Mouse (Mus musculus): ENCODE results near the gene Rxfp2. TPM values are rescaled to one million over a fixed set of nuclear protein-coding genes. Genes with fewer than 3 reads are reported as not detected.

The Rxfp2 gene
- polyA plus RNA-seq, 1 experiment from 2014 or later = 0.41 TPM

GRCm38 (mm10) chr5:150079866-150080797, 61.7 kb downstream of the Rxfp2 start:
- H3K4me3 ChIP-seq = peak overlapping the region; percentile 12; the same call in 1 of the 2 replicates
- peaks cover 7% of the 10 kb centered on the region for H3K4me1 ChIP-seq
- no peaks in the 10 kb centered on the region for H3K27me3 ChIP-seq
- 30% methylated on average over 12 of the region's 12 CpGs for WGBS
- peak overlapping the region; percentile 37 for H3K4me2 ChIP-seq (replicated peaks)
- H3K9me3 ChIP-seq = no peaks in the 10 kb centered on the region
- no peaks in the 10 kb centered on the region for H3K36me3 ChIP-seq
- ATAC-seq (ENCODE audit: low FRiP score, low read depth) = peak; percentile 67; the same call in 1 of the 2 replicates
- H3K27ac ChIP-seq = no peak overlapping the region
- H3K9ac ChIP-seq = no peak overlapping the region

GRCm38 (mm10) chr5:150082696-150083095, 64.2 kb downstream of the Rxfp2 start:
- no peak overlapping the region for H3K4me3 ChIP-seq
- no peaks in the 10 kb centered on the region for H3K9me3 ChIP-seq
- no peaks in the 10 kb centered on the region for H3K36me3 ChIP-seq
- peaks cover 7% of the 10 kb centered on the region for H3K4me1 ChIP-seq
- ATAC-seq (ENCODE audit: low FRiP score, low read depth) = no peak
- H3K27ac ChIP-seq = no peak overlapping the region
- no peak overlapping the region for H3K4me2 ChIP-seq (replicated peaks)
- H3K27me3 ChIP-seq = no peaks in the 10 kb centered on the region
- H3K9ac ChIP-seq = no peak overlapping the region
- 88% methylated on average over 14 of the region's 14 CpGs for WGBS

DNA sequence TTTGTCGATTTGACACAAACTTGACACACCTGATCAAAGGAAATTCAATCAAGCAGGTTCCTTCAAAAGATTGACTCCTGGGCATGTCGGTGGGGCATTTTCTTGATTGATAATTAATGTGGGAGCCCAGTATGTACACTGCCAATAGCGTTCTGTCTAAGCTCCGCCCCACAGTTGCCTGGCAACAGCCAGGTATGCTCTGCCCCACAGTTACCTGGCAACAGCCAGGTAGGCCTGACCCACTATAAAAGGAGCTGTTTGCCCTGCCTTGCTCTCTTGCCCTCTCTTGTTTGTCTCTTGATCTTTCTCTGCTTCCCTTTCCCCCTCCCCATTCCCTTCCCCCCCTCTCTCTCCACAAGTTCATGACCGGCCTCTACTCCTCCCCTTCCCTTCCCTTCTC, 64.7 kb downstream of the Rxfp2 start:
- H3K27ac ChIP-seq = no peak overlapping the region
- H3K4me3 ChIP-seq = no peak overlapping the region
- H3K4me2 ChIP-seq (replicated peaks) = no peak overlapping the region
- H3K36me3 ChIP-seq = no peaks in the 10 kb centered on the region
- no peak overlapping the region for H3K9ac ChIP-seq
- H3K27me3 ChIP-seq = no peaks in the 10 kb centered on the region
- H3K4me1 ChIP-seq = peaks cover 7% of the 10 kb centered on the region
- 64% methylated on average over 5 of the region's 5 CpGs for WGBS
- no peaks in the 10 kb centered on the region for H3K9me3 ChIP-seq
- no peak for ATAC-seq (ENCODE audit: low FRiP score, low read depth)

DNA sequence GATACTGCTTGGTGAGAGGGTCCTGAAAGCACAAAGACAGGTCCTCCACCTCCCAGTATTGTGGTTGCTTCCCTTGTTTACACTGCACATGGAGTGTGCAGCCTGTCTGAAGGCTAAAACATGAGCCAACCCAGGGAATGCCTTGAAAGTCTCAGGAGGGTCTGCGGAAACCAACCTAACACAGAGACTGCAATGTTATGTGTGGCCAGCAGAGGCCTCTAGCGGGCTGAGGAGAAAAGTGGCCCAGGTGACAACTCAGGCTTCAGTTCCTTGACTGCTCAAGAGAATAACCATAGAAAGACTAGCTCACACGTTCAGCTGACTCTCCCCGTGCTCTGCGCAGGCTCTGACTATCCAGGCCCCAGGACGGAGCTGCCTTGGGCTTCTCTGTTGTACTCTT, 79.1 kb downstream of the Rxfp2 start:
- no peaks in the 10 kb centered on the region for H3K9me3 ChIP-seq
- no peak overlapping the region for H3K9ac ChIP-seq
- no peaks in the 10 kb centered on the region for H3K36me3 ChIP-seq
- no peak for ATAC-seq (ENCODE audit: low FRiP score, low read depth)
- WGBS = 8% methylated on average over 6 of the region's 6 CpGs
- no peak overlapping the region for H3K27ac ChIP-seq
- peak overlapping the region; percentile 31; the same call in 1 of the 2 replicates for H3K4me2 ChIP-seq (replicated peaks)
- no peaks in the 10 kb centered on the region for H3K4me1 ChIP-seq
- no peak overlapping the region for H3K4me3 ChIP-seq
- H3K27me3 ChIP-seq = no peaks in the 10 kb centered on the region

- Histone ChIP-seq H3K9me3 (no peaks in the 10 kb centered on the region), H3K4me3 (no peak overlapping the region), H3K27ac (no peak overlapping the region), H3K4me2 (replicated peaks) (no peak overlapping the region), H3K27me3 (no peaks in the 10 kb centered on the region), H3K36me3 (no peaks in the 10 kb centered on the region), H3K4me1 (no peaks in the 10 kb centered on the region), H3K9ac (no peak overlapping the region)
- 90% methylated on average over 12 of the region's 12 CpGs for WGBS
- ATAC-seq (ENCODE audit: low FRiP score, low read depth) = no peak
These were observed 80.3 kb downstream of the Rxfp2 start for GRCm38 (mm10) chr5:150098754-150099153.

GRCm38 (mm10) chr5:150101789-150102188, 83.3 kb downstream of the Rxfp2 start:
- H3K36me3 ChIP-seq = no peaks in the 10 kb centered on the region
- no peak overlapping the region for H3K4me2 ChIP-seq (replicated peaks)
- no peaks in the 10 kb centered on the region for H3K4me1 ChIP-seq
- 86% methylated on average over 11 of the region's 11 CpGs for WGBS
- H3K9ac ChIP-seq = no peak overlapping the region
- H3K4me3 ChIP-seq = no peak overlapping the region
- no peaks in the 10 kb centered on the region for H3K27me3 ChIP-seq
- H3K27ac ChIP-seq = no peak overlapping the region
- no peak for ATAC-seq (ENCODE audit: low FRiP score, low read depth)
- no peaks in the 10 kb centered on the region for H3K9me3 ChIP-seq

GRCm38 (mm10) chr5:150106358-150106757, 87.9 kb downstream of the Rxfp2 start:
- Histone ChIP-seq H3K27ac (no peak overlapping the region), H3K4me2 (replicated peaks) (no peak overlapping the region), H3K36me3 (no peaks in the 10 kb centered on the region), H3K9me3 (no peaks in the 10 kb centered on the region), H3K4me3 (no peak overlapping the region), H3K4me1 (no peaks in the 10 kb centered on the region), H3K9ac (no peak overlapping the region), H3K27me3 (no peaks in the 10 kb centered on the region)
- no peak for ATAC-seq (ENCODE audit: low FRiP score, low read depth)
- WGBS = 89% methylated on average over 7 of the region's 7 CpGs

- H3K36me3 ChIP-seq = no peaks in the 10 kb centered on the region
- no peak overlapping the region for H3K9ac ChIP-seq
- no peak overlapping the region for H3K4me3 ChIP-seq
- 52% methylated on average over 8 of the region's 8 CpGs for WGBS
- ATAC-seq (ENCODE audit: low FRiP score, low read depth) = no peak
- H3K4me2 ChIP-seq (replicated peaks) = no peak overlapping the region
- H3K27ac ChIP-seq = no peak overlapping the region
- H3K27me3 ChIP-seq = no peaks in the 10 kb centered on the region
- H3K9me3 ChIP-seq = no peaks in the 10 kb centered on the region
- peaks cover 13% of the 10 kb centered on the region for H3K4me1 ChIP-seq
These were observed 92.8 kb downstream of the Rxfp2 start for GRCm38 (mm10) chr5:150111236-150111635.

DNA sequence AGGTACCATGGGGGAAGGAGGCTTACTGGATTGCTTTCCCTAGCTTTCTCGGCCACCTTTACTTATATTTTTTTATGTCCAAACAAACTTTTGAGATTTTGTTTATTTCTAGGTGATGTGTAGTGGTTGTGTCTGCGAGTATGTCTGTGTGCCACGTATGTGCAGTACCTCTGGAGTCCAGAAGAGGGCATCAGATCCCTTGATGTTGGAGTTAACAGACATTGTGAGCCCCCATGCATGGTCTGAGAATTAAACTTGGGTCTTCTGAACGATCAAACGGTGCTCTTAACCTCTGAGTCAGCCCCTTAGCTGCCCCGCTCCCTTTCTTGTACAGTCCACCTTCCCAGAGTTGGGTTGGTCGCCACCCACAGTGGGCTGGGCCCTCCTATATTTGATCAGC, 95.5 kb downstream of the Rxfp2 start:
- H3K9me3 ChIP-seq = peaks cover 5% of the 10 kb centered on the region; the same call in 1 of the 2 replicates
- no peak for ATAC-seq (ENCODE audit: low FRiP score, low read depth)
- 0 out of 2 replicates have a peak, but pooled peaks cover under 1% of the 10 kb centered on the region for H3K27me3 ChIP-seq
- H3K27ac ChIP-seq = no peak overlapping the region
- no peaks in the 10 kb centered on the region for H3K36me3 ChIP-seq
- H3K4me2 ChIP-seq (replicated peaks) = no peak overlapping the region
- WGBS = 83% methylated on average over 7 of the region's 7 CpGs
- H3K9ac ChIP-seq = no peak overlapping the region
- no peak overlapping the region for H3K4me3 ChIP-seq
- peaks cover 16% of the 10 kb centered on the region for H3K4me1 ChIP-seq

GRCm38 (mm10) chr5:150114778-150115177, 96.3 kb downstream of the Rxfp2 start:
- Histone ChIP-seq H3K4me2 (replicated peaks) (no peak overlapping the region), H3K27me3 (0 out of 2 replicates have a peak, but pooled peaks cover 7% of the 10 kb centered on the region), H3K9ac (no peak overlapping the region), H3K4me1 (peaks cover 20% of the 10 kb centered on the region), H3K27ac (no peak overlapping the region), H3K36me3 (no peaks in the 10 kb centered on the region), H3K9me3 (peaks cover 5% of the 10 kb centered on the region; the same call in 1 of the 2 replicates), H3K4me3 (no peak overlapping the region)
- WGBS = 85% methylated on average over 4 of the region's 4 CpGs
- no peak for ATAC-seq (ENCODE audit: low FRiP score, low read depth)

DNA sequence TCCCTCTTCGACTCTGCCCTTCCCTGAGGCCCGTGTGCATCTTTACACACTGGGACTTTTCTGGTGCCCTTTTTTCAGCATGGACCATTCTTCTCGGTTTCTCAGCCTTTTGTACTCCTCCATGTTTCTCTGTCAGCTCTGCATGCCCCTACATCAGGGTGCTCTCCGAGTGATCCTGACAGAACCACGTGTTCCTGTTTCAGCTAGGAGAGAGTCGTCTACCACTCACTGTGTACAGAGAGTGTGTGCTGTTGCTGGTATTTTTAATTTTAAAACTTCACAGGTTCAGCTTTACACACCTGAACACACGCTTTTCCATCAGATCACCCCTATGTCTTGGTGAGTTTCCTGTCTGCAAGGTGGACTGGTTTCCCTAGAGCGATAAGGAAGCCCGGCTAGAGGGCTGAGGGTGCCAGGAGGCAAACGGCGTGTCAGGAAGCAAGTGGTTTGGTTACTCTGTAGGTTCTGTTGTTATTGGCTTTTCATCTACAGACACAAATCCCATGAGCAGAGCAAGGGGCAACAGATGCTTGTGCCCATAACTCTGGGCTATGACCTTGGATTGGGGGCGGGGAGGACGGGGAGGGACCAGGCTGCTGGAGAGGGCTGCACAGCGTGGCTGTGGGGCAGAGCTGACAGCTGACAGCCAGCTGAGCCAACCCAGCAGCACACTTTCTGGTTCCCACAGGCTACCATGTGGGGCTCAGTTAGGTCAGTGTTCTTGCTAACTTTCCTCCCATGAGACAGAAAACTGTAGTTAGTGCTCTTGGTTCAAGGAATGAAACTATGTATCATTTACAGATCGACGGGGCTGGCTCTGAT, 97.0 kb downstream of the Rxfp2 start:
- 54% methylated on average over 16 of the region's 16 CpGs for WGBS
- peak overlapping the region; percentile 9; the same call in 1 of the 2 replicates for H3K4me2 ChIP-seq (replicated peaks)
- H3K27me3 ChIP-seq = 0 out of 2 replicates have a peak, but pooled peaks cover 7% of the 10 kb centered on the region
- no peak overlapping the region for H3K27ac ChIP-seq
- peaks cover 5% of the 10 kb centered on the region; the same call in 1 of the 2 replicates for H3K9me3 ChIP-seq
- H3K9ac ChIP-seq = no peak overlapping the region
- H3K36me3 ChIP-seq = no peaks in the 10 kb centered on the region
- H3K4me1 ChIP-seq = peaks cover 20% of the 10 kb centered on the region
- no peak for ATAC-seq (ENCODE audit: low FRiP score, low read depth)
- no peak overlapping the region for H3K4me3 ChIP-seq

Measured in limb, embryonic 13.5 days (tissue).